Mouse (Mus musculus): ENCODE results near the gene Prrc2b.

GRCm38 (mm10) chr2:32218541-32219334 lies 67.9 kb downstream of the Prrc2b start:
- TF ChIP-seq CTCF (IDR thresholded peaks at IDR 0.05; ENCODE audit: control insufficient read depth, insufficient read depth, insufficient replicate concordance, low read depth, low read length) (no peak), POLR2A (IDR thresholded peaks at IDR 0.05; ENCODE audit: control insufficient read depth, low read depth, low read length) (no peak)

Data from testis, adult 2 months (tissue).